Mouse (Mus musculus) heart, embryonic 12.5 days (tissue): ENCODE measurements at regions not wholly inside any gene's neighbourhood (a gene's known extent, or its start where the extent isn't known, plus 50 kb on each side); places are given as distances from the start of the nearest gene placed in this dataset.

Experiments used
- ATAC-seq: fragments of 200-750 bp; cut with Nextera tagmentation; 2 replicates; pipeline ENCODE4 v1.8.0; 2017; ENCODE audit warnings: moderate TSS enrichment, moderate library complexity; ENCODE audit not compliant: insufficient number of reproducible peaks, low FRiP score
- H3K27ac ChIP-seq: fragments of 300-500 bp; sonication (generic); 2 replicates; pipeline ENCODE4 v1.5.1; 2016; ENCODE audit warnings: mild to moderate bottlenecking, moderate library complexity; ENCODE audit not compliant: poor library complexity, severe bottlenecking
- H3K27me3 ChIP-seq: fragments of 300-500 bp; sonication (generic); replicated peaks from 2 replicates; pipeline ENCODE4 v1.6.1; 2016; ENCODE audit warnings: mild to moderate bottlenecking, moderate library complexity
- H3K36me3 ChIP-seq: fragments of 300-500 bp; sonication (generic); 2 replicates; pipeline ENCODE4 v1.6.1; 2016; ENCODE audit warnings: mild to moderate bottlenecking, moderate library complexity
- H3K4me1 ChIP-seq: fragments of 300-500 bp; sonication (generic); replicated peaks from 2 replicates; pipeline ENCODE4 v1.6.1; 2016; ENCODE audit warnings: mild to moderate bottlenecking
- H3K4me2 ChIP-seq: fragments of 300-500 bp; sonication (generic); 2 replicates; pipeline ENCODE4 v1.6.1; 2016; ENCODE audit warnings: mild to moderate bottlenecking, moderate library complexity
- H3K4me3 ChIP-seq: fragments of 300-500 bp; sonication (generic); 2 replicates; pipeline ENCODE4 v1.5.1; 2016; ENCODE audit warnings: mild to moderate bottlenecking
- H3K9ac ChIP-seq: fragments of 300-500 bp; sonication (generic); 2 replicates; pipeline ENCODE4 v1.6.1; 2016; ENCODE audit warnings: mild to moderate bottlenecking, moderate library complexity
- H3K9me3 ChIP-seq: fragments of 300-500 bp; sonication (generic); replicated peaks from 2 replicates; pipeline ENCODE4 v1.6.1; 2016; ENCODE audit warnings: mild to moderate bottlenecking, moderate library complexity
- WGBS: fragments of 180-500 bp; shearing (Covaris S2); methylation state at CpG from one replicate; pipeline ENCODE4 v1.1.7; 2016; 5-methylcytosine and 5-hydroxymethylcytosine counted together

- Histone ChIP-seq H3K9me3 (peaks cover 5% of the 10 kb centered on the region; the same call in 1 of the 2 replicates), H3K4me3 (no peak overlapping the region), H3K36me3 (no peaks in the 10 kb centered on the region), H3K9ac (no peak overlapping the region), H3K4me1 (peaks cover 19% of the 10 kb centered on the region), H3K27ac (no peak overlapping the region; the same call in 1 of the 2 replicates), H3K27me3 (peaks cover 61% of the 10 kb centered on the region), H3K4me2 (peak overlapping the region; percentile 56)
- WGBS, result 4% methylated on average over 8 of the region's 8 CpGs
- peak; percentile 46; the same call in 1 of the 2 replicates for ATAC-seq
Observed at GRCm38 (mm10) chr11:114467803-114468202, 200.5 kb upstream of the Rpl38 start.

GRCm38 (mm10) chr11:114465486-114465885 is 202.8 kb upstream of the Rpl38 start:
- Histone ChIP-seq H3K4me2 (no peak overlapping the region), H3K4me1 (peaks cover 22% of the 10 kb centered on the region), H3K9ac (no peak overlapping the region), H3K27me3 (peaks cover 45% of the 10 kb centered on the region), H3K9me3 (peaks cover 2% of the 10 kb centered on the region; the same call in 1 of the 2 replicates), H3K27ac (no peak overlapping the region), H3K4me3 (no peak overlapping the region), H3K36me3 (no peaks in the 10 kb centered on the region)
- WGBS, result 72% methylated on average over 5 of the region's 5 CpGs
- ATAC-seq, result no peak

GRCm38 (mm10) chr11:114462755-114463374 is 205.5 kb upstream of the Rpl38 start:
- Histone ChIP-seq H3K27ac (no peak overlapping the region), H3K4me2 (no peak overlapping the region), H3K4me3 (no peak overlapping the region), H3K9ac (no peak overlapping the region), H3K9me3 (no peaks in the 10 kb centered on the region), H3K27me3 (peaks cover 33% of the 10 kb centered on the region), H3K4me1 (peaks cover 12% of the 10 kb centered on the region), H3K36me3 (no peaks in the 10 kb centered on the region)
- peak; percentile 86 for ATAC-seq
- WGBS, result 6% methylated on average over 6 of the region's 6 CpGs

- Histone ChIP-seq H3K4me2 (no peak overlapping the region), H3K4me1 (0 out of 2 replicates have a peak, but pooled peaks cover 7% of the 10 kb centered on the region), H3K27ac (no peak overlapping the region), H3K36me3 (no peaks in the 10 kb centered on the region), H3K27me3 (no peaks in the 10 kb centered on the region), H3K9me3 (no peaks in the 10 kb centered on the region), H3K4me3 (no peak overlapping the region), H3K9ac (no peak overlapping the region)
- ATAC-seq, result peak; percentile 15; the same call in 1 of the 2 replicates
- WGBS, result 62% methylated on average over 12 of the region's 12 CpGs
Observed at GRCm38 (mm10) chr11:114454876-114455330, 213.4 kb upstream of the Rpl38 start.

- WGBS, result 17% methylated on average over 13 of the region's 13 CpGs
- Histone ChIP-seq H3K4me2 (peak overlapping the region; percentile 28), H3K4me3 (no peak overlapping the region), H3K9ac (no peak overlapping the region), H3K27ac (peak overlapping the region; percentile 34; the same call in 1 of the 2 replicates), H3K4me1 (peaks cover 46% of the 10 kb centered on the region), H3K9me3 (no peaks in the 10 kb centered on the region), H3K36me3 (no peaks in the 10 kb centered on the region), H3K27me3 (0 out of 2 replicates have a peak, but pooled peaks cover 6% of the 10 kb centered on the region)
- no peak for ATAC-seq
Observed at GRCm38 (mm10) chr11:114448776-114449401, 219.4 kb upstream of the Rpl38 start.

GRCm38 (mm10) chr11:114447461-114447847 is 220.9 kb upstream of the Rpl38 start:
- Histone ChIP-seq H3K4me3 (0 out of 2 replicates have a peak overlapping the region, but pooled peaks have one; percentile 20), H3K4me2 (peak overlapping the region; percentile 67), H3K9me3 (no peaks in the 10 kb centered on the region), H3K9ac (no peak overlapping the region), H3K27me3 (peaks cover 18% of the 10 kb centered on the region; the same call in 1 of the 2 replicates), H3K27ac (peak overlapping the region; percentile 37), H3K4me1 (peaks cover 46% of the 10 kb centered on the region), H3K36me3 (no peaks in the 10 kb centered on the region)
- ATAC-seq, result no peak
- WGBS, result 83% methylated on average over 5 of the region's 5 CpGs

GRCm38 (mm10) chr11:114446617-114447460 is 221.5 kb upstream of the Rpl38 start:
- H3K36me3 ChIP-seq, result no peaks in the 10 kb centered on the region
- H3K4me2 ChIP-seq, result peak overlapping the region; percentile 67
- peak overlapping the region; percentile 20 for H3K4me3 ChIP-seq
- H3K27ac ChIP-seq, result peak overlapping the region; percentile 37
- H3K9me3 ChIP-seq, result no peaks in the 10 kb centered on the region
- H3K4me1 ChIP-seq, result peaks cover 46% of the 10 kb centered on the region
- H3K9ac ChIP-seq, result 0 out of 2 replicates have a peak overlapping the region, but pooled peaks have one; percentile 37
- 4% methylated on average over 19 of the region's 23 CpGs for WGBS
- ATAC-seq, result peak; percentile 75; the same call in 1 of the 2 replicates
- peaks cover 18% of the 10 kb centered on the region; the same call in 1 of the 2 replicates for H3K27me3 ChIP-seq

GRCm38 (mm10) chr11:114446075-114446616 is 222.2 kb upstream of the Rpl38 start:
- peaks cover 18% of the 10 kb centered on the region; the same call in 1 of the 2 replicates for H3K27me3 ChIP-seq
- H3K36me3 ChIP-seq, result no peaks in the 10 kb centered on the region
- peak overlapping the region; percentile 67 for H3K4me2 ChIP-seq
- H3K9me3 ChIP-seq, result no peaks in the 10 kb centered on the region
- 9% methylated on average over 8 of the region's 8 CpGs for WGBS
- peak overlapping the region; percentile 20 for H3K4me3 ChIP-seq
- no peak overlapping the region for H3K9ac ChIP-seq
- no peak for ATAC-seq
- H3K27ac ChIP-seq, result peak overlapping the region; percentile 37; the same call in 1 of the 2 replicates
- H3K4me1 ChIP-seq, result peaks cover 46% of the 10 kb centered on the region

GRCm38 (mm10) chr11:114444211-114444610 is 224.1 kb upstream of the Rpl38 start:
- H3K4me2 ChIP-seq, result no peak overlapping the region
- WGBS, result 13% methylated on average over 8 of the region's 8 CpGs
- peaks cover 6% of the 10 kb centered on the region; the same call in 1 of the 2 replicates for H3K9me3 ChIP-seq
- peaks cover 43% of the 10 kb centered on the region for H3K4me1 ChIP-seq
- no peak for ATAC-seq
- H3K4me3 ChIP-seq, result no peak overlapping the region
- H3K27ac ChIP-seq, result no peak overlapping the region
- H3K36me3 ChIP-seq, result no peaks in the 10 kb centered on the region
- peaks cover 18% of the 10 kb centered on the region; the same call in 1 of the 2 replicates for H3K27me3 ChIP-seq
- H3K9ac ChIP-seq, result no peak overlapping the region

- Histone ChIP-seq H3K9me3 (peaks cover 6% of the 10 kb centered on the region; the same call in 1 of the 2 replicates), H3K27me3 (peaks cover 18% of the 10 kb centered on the region; the same call in 1 of the 2 replicates), H3K36me3 (no peaks in the 10 kb centered on the region), H3K4me1 (peaks cover 35% of the 10 kb centered on the region), H3K9ac (no peak overlapping the region), H3K4me2 (no peak overlapping the region), H3K4me3 (no peak overlapping the region), H3K27ac (no peak overlapping the region)
- WGBS, result 54% methylated on average over 5 of the region's 5 CpGs
- no peak for ATAC-seq
Observed at GRCm38 (mm10) chr11:114443444-114443843, 224.9 kb upstream of the Rpl38 start.
